Mouse (Mus musculus): ENCODE measurements around the gene Wdhd1.
A peak's percentile ranks its signal among the peaks of the same experiment; 100 is the strongest.

The Wdhd1 gene

GRCm38 (mm10) chr14:47281535-47281934, 4.9 kb upstream of the Wdhd1 start:
- DNase-seq (ENCODE audit: low read depth, low spot score) = no peak

GRCm38 (mm10) chr14:47279058-47279457, 2.4 kb upstream of the Wdhd1 start:
- no peak for DNase-seq (ENCODE audit: low read depth, low spot score)

- peak; percentile 40 for DNase-seq (ENCODE audit: low read depth, low spot score)
These were observed 537 bp downstream of the Wdhd1 start for GRCm38 (mm10) chr14:47276036-47276603.

- no peak for DNase-seq (ENCODE audit: low read depth, low spot score)
These were observed 1.2 kb downstream of the Wdhd1 start for GRCm38 (mm10) chr14:47275417-47275816.

GRCm38 (mm10) chr14:47273751-47274150, 2.9 kb downstream of the Wdhd1 start:
- DNase-seq (ENCODE audit: low read depth, low spot score) = no peak

- DNase-seq (ENCODE audit: low read depth, low spot score) = no peak
These were observed 7.0 kb downstream of the Wdhd1 start for GRCm38 (mm10) chr14:47269706-47270105.

GRCm38 (mm10) chr14:47269056-47269455, 7.6 kb downstream of the Wdhd1 start:
- no peak for DNase-seq (ENCODE audit: low read depth, low spot score)

- DNase-seq (ENCODE audit: low read depth, low spot score) = no peak
These were observed 10.8 kb downstream of the Wdhd1 start for GRCm38 (mm10) chr14:47265829-47266228.

GRCm38 (mm10) chr14:47264866-47265265, 11.8 kb downstream of the Wdhd1 start:
- DNase-seq (ENCODE audit: low read depth, low spot score) = no peak

- no peak for DNase-seq (ENCODE audit: low read depth, low spot score)
These were observed 26.8 kb downstream of the Wdhd1 start for GRCm38 (mm10) chr14:47249839-47250238.

- no peak for DNase-seq (ENCODE audit: low read depth, low spot score)
These were observed 33.9 kb downstream of the Wdhd1 start for GRCm38 (mm10) chr14:47242753-47243152.

- no peak for DNase-seq (ENCODE audit: low read depth, low spot score)
These were observed 35.6 kb downstream of the Wdhd1 start for GRCm38 (mm10) chr14:47241046-47241445.

- no peak for DNase-seq (ENCODE audit: low read depth, low spot score)
These were observed 36.1 kb downstream of the Wdhd1 start for GRCm38 (mm10) chr14:47240600-47240999.

GRCm38 (mm10) chr14:47237286-47237685, 39.4 kb downstream of the Wdhd1 start:
- DNase-seq (ENCODE audit: low read depth, low spot score) = no peak

GRCm38 (mm10) chr14:47236491-47236890, 40.2 kb downstream of the Wdhd1 start:
- no peak for DNase-seq (ENCODE audit: low read depth, low spot score)

GRCm38 (mm10) chr14:47234526-47235250, 42.0 kb downstream of the Wdhd1 start:
- DNase-seq (ENCODE audit: low read depth, low spot score) = no peak

- DNase-seq (ENCODE audit: low read depth, low spot score) = no peak
These were observed 42.6 kb downstream of the Wdhd1 start for GRCm38 (mm10) chr14:47234032-47234431.

- no peak for DNase-seq (ENCODE audit: low read depth, low spot score)
These were observed 43.1 kb downstream of the Wdhd1 start for GRCm38 (mm10) chr14:47233602-47234001.

GRCm38 (mm10) chr14:47229796-47230376, 46.8 kb downstream of the Wdhd1 start:
- DNase-seq (ENCODE audit: low read depth, low spot score) = no peak

GRCm38 (mm10) chr14:47225931-47226330, 50.7 kb downstream of the Wdhd1 start:
- DNase-seq (ENCODE audit: low read depth, low spot score) = no peak

GRCm38 (mm10) chr14:47224476-47225325, 52.0 kb downstream of the Wdhd1 start:
- DNase-seq (ENCODE audit: low read depth, low spot score) = peak; percentile 34

Measured in CD4-positive helper T cell, adult 2 months (primary cell).